Mouse (Mus musculus): Measurements from ENCODE around the gene Gfer. TPM values are rescaled to one million over a fixed set of nuclear protein-coding genes. Genes with fewer than 3 reads are reported as not detected.

Gfer gene
- total and polyA plus RNA-seq, 2 experiments from 2014 or later: 34.7 to 35.4 TPM

- 2% methylated on average over 35 of the region's 35 CpGs for WGBS
- ATAC-seq (peak; percentile 58), DNase-seq (peak; percentile 27)
- no peaks in the 10 kb centered on the region for H3K9me3 ChIP-seq (ENCODE audit: low read length)
- peak overlapping the region; percentile 70 for H3K4me3 ChIP-seq (ENCODE audit: low read depth, low read length)
- peak overlapping the region; percentile 57; the same call in 1 of the 2 replicates for H3K27ac ChIP-seq (ENCODE audit: low read depth, low read length)
- H3K4me1 ChIP-seq (ENCODE audit: insufficient read depth): peaks cover 4% of the 10 kb centered on the region; the same call in 1 of the 2 replicates
- TF ChIP-seq CTCF (IDR thresholded peaks at IDR 0.05; ENCODE audit: low read depth): no peak
- peak overlapping the region; percentile 76 for H3K9ac ChIP-seq
- no peaks in the 10 kb centered on the region for H3K27me3 ChIP-seq (ENCODE audit: insufficient read depth, low read length)
- peak overlapping the region; percentile 99 for H3K4me2 ChIP-seq (ENCODE audit: low read depth)
- H3K36me3 ChIP-seq (ENCODE audit: insufficient read depth): no peaks in the 10 kb centered on the region
These were observed 46.3 kb downstream of the Gfer start for GRCm38 (mm10) chr17:24649581-24650069.

- ATAC-seq (no peak), DNase-seq (no peak)
- Histone ChIP-seq H3K4me3 (ENCODE audit: low read depth, low read length) (peak overlapping the region; percentile 70), H3K9ac (no peak overlapping the region), H3K4me2 (ENCODE audit: low read depth) (peak overlapping the region; percentile 99), H3K27me3 (ENCODE audit: insufficient read depth, low read length) (no peaks in the 10 kb centered on the region), H3K27ac (ENCODE audit: low read depth, low read length) (no peak overlapping the region), H3K9me3 (ENCODE audit: low read length) (no peaks in the 10 kb centered on the region), H3K36me3 (ENCODE audit: insufficient read depth) (no peaks in the 10 kb centered on the region), H3K4me1 (ENCODE audit: insufficient read depth) (peaks cover 4% of the 10 kb centered on the region; the same call in 1 of the 2 replicates)
- peak; percentile 13; the same call in 1 of the 2 replicates for TF ChIP-seq CTCF (IDR thresholded peaks at IDR 0.05; ENCODE audit: low read depth)
- WGBS: 73% methylated on average over 10 of the region's 10 CpGs
These were observed 47.1 kb downstream of the Gfer start for GRCm38 (mm10) chr17:24648731-24649377.

GRCm38 (mm10) chr17:24647493-24647892 lies 48.5 kb downstream of the Gfer start:
- no peak overlapping the region for H3K4me2 ChIP-seq (ENCODE audit: low read depth)

GRCm38 (mm10) chr17:24646381-24646780 lies 49.6 kb downstream of the Gfer start:
- 81% methylated on average over 4 of the region's 4 CpGs for WGBS
- no peak for ATAC-seq
- peaks cover 4% of the 10 kb centered on the region; the same call in 1 of the 2 replicates for H3K4me1 ChIP-seq (ENCODE audit: insufficient read depth)
- H3K27me3 ChIP-seq (ENCODE audit: insufficient read depth, low read length): no peaks in the 10 kb centered on the region
- no peak overlapping the region for H3K9ac ChIP-seq
- no peak overlapping the region for H3K27ac ChIP-seq (ENCODE audit: low read depth, low read length)
- TF ChIP-seq CTCF (IDR thresholded peaks at IDR 0.05; ENCODE audit: low read depth): no peak
- no peaks in the 10 kb centered on the region for H3K9me3 ChIP-seq (ENCODE audit: low read length)
- DNase-seq: no peak
- no peak overlapping the region for H3K4me3 ChIP-seq (ENCODE audit: low read depth, low read length)
- H3K4me2 ChIP-seq (ENCODE audit: low read depth): no peak overlapping the region
- H3K36me3 ChIP-seq (ENCODE audit: insufficient read depth): no peaks in the 10 kb centered on the region

More at GRCm38 (mm10) chr17:24647493-24647892, 48.5 kb downstream of the Gfer start:
- Histone ChIP-seq H3K9me3 (ENCODE audit: low read length) (no peaks in the 10 kb centered on the region), H3K27me3 (ENCODE audit: insufficient read depth, low read length) (no peaks in the 10 kb centered on the region), H3K4me3 (ENCODE audit: low read depth, low read length) (no peak overlapping the region), H3K4me1 (ENCODE audit: insufficient read depth) (peaks cover 4% of the 10 kb centered on the region; the same call in 1 of the 2 replicates), H3K9ac (no peak overlapping the region), H3K27ac (ENCODE audit: low read depth, low read length) (no peak overlapping the region), H3K36me3 (ENCODE audit: insufficient read depth) (no peaks in the 10 kb centered on the region)
- WGBS: 77% methylated on average over 11 of the region's 11 CpGs
- no peak for TF ChIP-seq CTCF (IDR thresholded peaks at IDR 0.05; ENCODE audit: low read depth)
- no peak for DNase-seq
- ATAC-seq: no peak

- DNase-seq (no peak), ATAC-seq (no peak)
- no peak for TF ChIP-seq CTCF (IDR thresholded peaks at IDR 0.05; ENCODE audit: low read depth)
- 0 out of 2 replicates have a peak overlapping the region, but pooled peaks have one; percentile 15 for H3K27ac ChIP-seq (ENCODE audit: low read depth, low read length)
- H3K9me3 ChIP-seq (ENCODE audit: low read length): no peaks in the 10 kb centered on the region
- 78% methylated on average over 3 of the region's 3 CpGs for WGBS
- H3K4me2 ChIP-seq (ENCODE audit: low read depth): no peak overlapping the region
- H3K36me3 ChIP-seq (ENCODE audit: insufficient read depth): no peaks in the 10 kb centered on the region
- H3K9ac ChIP-seq: no peak overlapping the region
- H3K4me3 ChIP-seq (ENCODE audit: low read depth, low read length): no peak overlapping the region
- peaks cover 4% of the 10 kb centered on the region; the same call in 1 of the 2 replicates for H3K4me1 ChIP-seq (ENCODE audit: insufficient read depth)
- no peaks in the 10 kb centered on the region for H3K27me3 ChIP-seq (ENCODE audit: insufficient read depth, low read length)
These were observed 50.0 kb downstream of the Gfer start for GRCm38 (mm10) chr17:24645916-24646315.

GRCm38 (mm10) chr17:24644875-24645721 lies 50.9 kb downstream of the Gfer start:
- peaks cover 4% of the 10 kb centered on the region; the same call in 1 of the 2 replicates for H3K4me1 ChIP-seq (ENCODE audit: insufficient read depth)
- H3K9me3 ChIP-seq (ENCODE audit: low read length): no peaks in the 10 kb centered on the region
- peaks cover 4% of the 10 kb centered on the region; the same call in 1 of the 2 replicates for H3K36me3 ChIP-seq (ENCODE audit: insufficient read depth)
- no peak overlapping the region for H3K27ac ChIP-seq (ENCODE audit: low read depth, low read length)
- H3K4me3 ChIP-seq (ENCODE audit: low read depth, low read length): no peak overlapping the region
- no peak overlapping the region for H3K4me2 ChIP-seq (ENCODE audit: low read depth)
- 82% methylated on average over 9 of the region's 9 CpGs for WGBS
- no peak for TF ChIP-seq CTCF (IDR thresholded peaks at IDR 0.05; ENCODE audit: low read depth)
- H3K27me3 ChIP-seq (ENCODE audit: insufficient read depth, low read length): no peaks in the 10 kb centered on the region
- DNase-seq (no peak), ATAC-seq (no peak)
- H3K9ac ChIP-seq: no peak overlapping the region
